Mouse (Mus musculus) cerebellum, adult 8-10 months (tissue): ENCODE measurements around the gene Zfp148.
A peak's percentile ranks its signal among the peaks of the same experiment; 100 is the strongest.
"Not testable (repeated sequence)": the region's sequence is repeated elsewhere in the genome, so short reads cannot be mapped to it uniquely, and the experiment has no call there.

Experiments
- DNase-seq: peaks from one replicate; pipeline ENCODE4 v3.0.0; 2022

The Zfp148 gene

GRCm38 (mm10) chr16:33464509-33465241, 84.0 kb downstream of the Zfp148 start:
- DNase-seq: no peak

GRCm38 (mm10) chr16:33465242-33465614, 84.6 kb downstream of the Zfp148 start:
- DNase-seq: no peak

GRCm38 (mm10) chr16:33467451-33467850, 86.8 kb downstream of the Zfp148 start:
- no peak for DNase-seq

GRCm38 (mm10) chr16:33469973-33470372, 89.3 kb downstream of the Zfp148 start:
- no peak for DNase-seq

GRCm38 (mm10) chr16:33474381-33474780, 93.7 kb downstream of the Zfp148 start:
- DNase-seq: no peak

GRCm38 (mm10) chr16:33479926-33480325, 99.3 kb downstream of the Zfp148 start:
- no peak for DNase-seq

GRCm38 (mm10) chr16:33481148-33481547, 100.5 kb downstream of the Zfp148 start:
- DNase-seq: no peak

GRCm38 (mm10) chr16:33482309-33482708, 101.7 kb downstream of the Zfp148 start:
- DNase-seq: no peak

GRCm38 (mm10) chr16:33487709-33488108, 107.1 kb downstream of the Zfp148 start:
- DNase-seq: no peak

- DNase-seq: no peak
These were observed 113.7 kb downstream of the Zfp148 start for GRCm38 (mm10) chr16:33494374-33494773.

- no peak for DNase-seq
These were observed 127.4 kb downstream of the Zfp148 start for GRCm38 (mm10) chr16:33508082-33508481.

- DNase-seq: not testable (repeated sequence)
These were observed 128.6 kb downstream of the Zfp148 start for GRCm38 (mm10) chr16:33509231-33509630.

GRCm38 (mm10) chr16:33510856-33511255, 130.2 kb downstream of the Zfp148 start:
- not testable (repeated sequence) for DNase-seq

GRCm38 (mm10) chr16:33512555-33512954, 131.9 kb downstream of the Zfp148 start:
- no peak for DNase-seq

GRCm38 (mm10) chr16:33516807-33517565, 136.3 kb downstream of the Zfp148 start, which contains the start of gene Slc12a8:
Gene Slc12a8 (plus strand): TSS chr16:33517328.
- peak; percentile 22 for DNase-seq

GRCm38 (mm10) chr16:33517627-33518026, 137.0 kb downstream of the Zfp148 start:
- no peak for DNase-seq

- no peak for DNase-seq
These were observed 137.6 kb downstream of the Zfp148 start for GRCm38 (mm10) chr16:33518236-33518635.

GRCm38 (mm10) chr16:33519916-33520568, 139.4 kb downstream of the Zfp148 start:
- DNase-seq: no peak

GRCm38 (mm10) chr16:33522516-33522915, 141.9 kb downstream of the Zfp148 start:
- no peak for DNase-seq

GRCm38 (mm10) chr16:33523571-33523970, 142.9 kb downstream of the Zfp148 start:
- no peak for DNase-seq

- DNase-seq: no peak
These were observed 149.1 kb downstream of the Zfp148 start for GRCm38 (mm10) chr16:33529502-33530454.

GRCm38 (mm10) chr16:33531184-33531583, 150.5 kb downstream of the Zfp148 start:
- DNase-seq: no peak
